Mouse (Mus musculus) gastrocnemius, adult 8-10 months (tissue): ENCODE data around the gene Limch1. TPM values are rescaled to one million over a fixed set of nuclear protein-coding genes. Genes with fewer than 3 reads are reported as not detected.

Experiments used
- DNase-seq, 2 experiments: peaks; one replicate each; pipeline ENCODE4 v3.0.0; 2022; ENCODE audit warnings: low spot score in 2 of 2
- total RNA-seq, 4 experiments: library from RNA; stranded (reverse); gene quantifications; 2 replicates each; pipeline ENCODE4 v1.2.4; 2022

Limch1 gene
- total RNA-seq, 4 experiments from 2014 or later: 110 to 128 (median 121) TPM

GRCm38 (mm10) chr5:66872053-66872452 lies 126.4 kb downstream of the Limch1 start:
- DNase-seq: no peak

- DNase-seq: no peak
These were observed 127.1 kb downstream of the Limch1 start for GRCm38 (mm10) chr5:66872681-66873080.

- DNase-seq: no peak
These were observed 130.6 kb downstream of the Limch1 start for GRCm38 (mm10) chr5:66876018-66876805.

- no peak for DNase-seq
These were observed 131.4 kb downstream of the Limch1 start for GRCm38 (mm10) chr5:66877066-66877465.

GRCm38 (mm10) chr5:66881901-66882341 lies 136.3 kb downstream of the Limch1 start:
- DNase-seq: no peak

- no peak for DNase-seq
These were observed 137.1 kb downstream of the Limch1 start for GRCm38 (mm10) chr5:66882718-66883117.

- no peak for DNase-seq
These were observed 138.9 kb downstream of the Limch1 start for GRCm38 (mm10) chr5:66884505-66884904.

GRCm38 (mm10) chr5:66886410-66887120 lies 140.9 kb downstream of the Limch1 start:
- DNase-seq: no peak

GRCm38 (mm10) chr5:66888061-66888460 lies 142.4 kb downstream of the Limch1 start:
- DNase-seq: no peak

- no peak for DNase-seq
These were observed 143.7 kb downstream of the Limch1 start for GRCm38 (mm10) chr5:66889337-66889736.

GRCm38 (mm10) chr5:66895440-66896120 lies 150.0 kb downstream of the Limch1 start:
- no peak for DNase-seq

GRCm38 (mm10) chr5:66897584-66897983 lies 152.0 kb downstream of the Limch1 start:
- DNase-seq: no peak

- DNase-seq: no peak
These were observed 152.6 kb downstream of the Limch1 start for GRCm38 (mm10) chr5:66898252-66898651.

- DNase-seq: no peak
These were observed 153.3 kb downstream of the Limch1 start for GRCm38 (mm10) chr5:66898811-66899430.

GRCm38 (mm10) chr5:66901116-66901515 lies 155.5 kb downstream of the Limch1 start:
- DNase-seq: no peak

- DNase-seq: no peak
These were observed 159.2 kb downstream of the Limch1 start for GRCm38 (mm10) chr5:66904835-66905234.

GRCm38 (mm10) chr5:66908883-66909282 lies 163.3 kb downstream of the Limch1 start:
- no peak for DNase-seq

- DNase-seq: no peak
These were observed 164.3 kb downstream of the Limch1 start for GRCm38 (mm10) chr5:66909962-66910361.

GRCm38 (mm10) chr5:66910610-66911009 lies 165.0 kb downstream of the Limch1 start:
- no peak for DNase-seq

GRCm38 (mm10) chr5:66911068-66911467 lies 165.4 kb downstream of the Limch1 start:
- DNase-seq: no peak

GRCm38 (mm10) chr5:66913791-66914190 lies 168.2 kb downstream of the Limch1 start:
- DNase-seq: no peak
